Mouse (Mus musculus) gastrocnemius, postnatal 10 days (tissue): ENCODE data around the gene Whrn. TPM values are rescaled to one million over a fixed set of nuclear protein-coding genes. Genes with fewer than 3 reads are reported as not detected.

Experiments used
- DNase-seq: peaks from one replicate; pipeline ENCODE4 v3.0.0; 2021; ENCODE audit warnings: mixed read lengths
- long read RNA-seq, 2 experiments: library from polyadenylated mRNA; stranded (forward); transcript quantifications; one replicate each; pipeline ENCODE4 v2.0.0; 2021
- total RNA-seq, 2 experiments: library from RNA; stranded (reverse); gene quantifications; 2 replicates each; pipeline ENCODE4 v1.2.3; 2021

Whrn gene
- total RNA-seq, result 1 to 10 TPM; 2.5 to 4.7 TPM
- long read RNA-seq, experiment 1, partial matches to known transcripts, result 2 of 3 reads
- long read RNA-seq, experiment 1, other reads (novel, unspliced or antisense), result 1 of 3 reads
- long read RNA-seq, experiment 2, full-length matches to known transcripts, result 3 of 6 reads
- long read RNA-seq, experiment 2, partial matches to known transcripts, result 0 of 6 reads
- long read RNA-seq, experiment 2, other reads (novel, unspliced or antisense), result 3 of 6 reads

GRCm38 (mm10) chr4:63495915-63496278, at the start of gene Whrn:
Whrn (minus strand) TSS chr4:63495991.
- DNase-seq, result peak; percentile 79

- DNase-seq, result no peak
Measured at GRCm38 (mm10) chr4:63545231-63545958, 49.6 kb upstream of the Whrn start.

- DNase-seq, result peak; percentile 95
Measured at GRCm38 (mm10) chr4:63544494-63545230, 48.9 kb upstream of the Whrn start, which contains the start of gene Atp6v1g1. Atp6v1g1 (plus strand) TSS chr4:63544772.

- DNase-seq, result peak; percentile 14
Measured at GRCm38 (mm10) chr4:63543746-63544493, 48.1 kb upstream of the Whrn start.

- DNase-seq, result peak; percentile 33
Measured at GRCm38 (mm10) chr4:63542209-63542608, 46.4 kb upstream of the Whrn start.

- no peak for DNase-seq
Measured at GRCm38 (mm10) chr4:63537602-63538001, 41.8 kb upstream of the Whrn start.

- DNase-seq, result peak; percentile 11
Measured at GRCm38 (mm10) chr4:63530409-63530808, 34.6 kb upstream of the Whrn start.

GRCm38 (mm10) chr4:63528946-63529345, 33.2 kb upstream of the Whrn start:
- no peak for DNase-seq

GRCm38 (mm10) chr4:63525514-63525913, 29.7 kb upstream of the Whrn start:
- no peak for DNase-seq

GRCm38 (mm10) chr4:63521813-63522419, 26.1 kb upstream of the Whrn start:
- DNase-seq, result no peak

- DNase-seq, result no peak
Measured at GRCm38 (mm10) chr4:63515021-63515420, 19.2 kb upstream of the Whrn start.

GRCm38 (mm10) chr4:63514454-63514984, 18.7 kb upstream of the Whrn start:
- DNase-seq, result no peak

GRCm38 (mm10) chr4:63512921-63513320, 17.1 kb upstream of the Whrn start:
- no peak for DNase-seq

GRCm38 (mm10) chr4:63508232-63508631, 12.4 kb upstream of the Whrn start:
- DNase-seq, result peak; percentile 87

- no peak for DNase-seq
Measured at GRCm38 (mm10) chr4:63507478-63507877, 11.7 kb upstream of the Whrn start.

- no peak for DNase-seq
Measured at GRCm38 (mm10) chr4:63503949-63504348, 8.2 kb upstream of the Whrn start.

GRCm38 (mm10) chr4:63501050-63501449, 5.3 kb upstream of the Whrn start:
- DNase-seq, result no peak

- no peak for DNase-seq
Measured at GRCm38 (mm10) chr4:63498346-63498745, 2.6 kb upstream of the Whrn start.

- no peak for DNase-seq
Measured at GRCm38 (mm10) chr4:63496312-63496711, 521 bp upstream of the Whrn start.

GRCm38 (mm10) chr4:63494967-63495914, 550 bp downstream of the Whrn start:
- DNase-seq, result peak; percentile 58
